Mouse (Mus musculus) liver, embryonic 15.5 days (tissue): ENCODE results near the gene Slc39a2. TPM values are rescaled to one million over a fixed set of nuclear protein-coding genes. Genes with fewer than 3 reads are reported as not detected.
A peak's percentile ranks its signal among the peaks of the same experiment; 100 is the strongest.

Experiments used
- ATAC-seq: fragments of 200-750 bp; cut with Nextera tagmentation; 2 replicates; pipeline ENCODE4 v1.8.0; 2017; ENCODE audit warnings: moderate number of reproducible peaks, mild to moderate bottlenecking, moderate library complexity; ENCODE audit not compliant: insufficient read depth
- H3K27ac ChIP-seq: fragments of 300-500 bp; sonication (generic); replicated peaks from 2 replicates; pipeline ENCODE4 v1.5.1; 2015; ENCODE audit warnings: mild to moderate bottlenecking, inconsistent platforms
- H3K27me3 ChIP-seq: fragments of 300-500 bp; sonication (generic); 2 replicates; pipeline ENCODE4 v1.6.1; 2015; ENCODE audit warnings: mild to moderate bottlenecking, inconsistent platforms
- H3K36me3 ChIP-seq: fragments of 300-500 bp; sonication (generic); replicated peaks from 2 replicates; pipeline ENCODE4 v1.6.1; 2015; ENCODE audit warnings: moderate library complexity, mild to moderate bottlenecking, inconsistent platforms
- H3K4me1 ChIP-seq: fragments of 300-500 bp; sonication (generic); replicated peaks from 2 replicates; pipeline ENCODE4 v1.6.1; 2015; ENCODE audit warnings: inconsistent platforms
- H3K4me2 ChIP-seq: fragments of 300-500 bp; sonication (generic); 2 replicates; pipeline ENCODE4 v1.6.1; 2015; ENCODE audit warnings: moderate library complexity, mild to moderate bottlenecking, inconsistent platforms
- H3K4me3 ChIP-seq: fragments of 300-500 bp; sonication (generic); replicated peaks from 2 replicates; pipeline ENCODE4 v1.5.1; 2015; ENCODE audit warnings: mild to moderate bottlenecking, inconsistent platforms
- H3K9ac ChIP-seq: fragments of 300-500 bp; sonication (generic); 2 replicates; pipeline ENCODE4 v1.6.1; 2015; ENCODE audit warnings: moderate library complexity, mild to moderate bottlenecking, inconsistent platforms
- H3K9me3 ChIP-seq: fragments of 300-500 bp; sonication (generic); replicated peaks from 2 replicates; pipeline ENCODE4 v1.6.1; 2016; ENCODE audit warnings: inconsistent platforms
- WGBS: fragments of 180-500 bp; shearing (Covaris S2); methylation state at CpG from one replicate; pipeline ENCODE4 v1.1.7; 2015; ENCODE audit warnings: mixed read lengths; ENCODE audit not compliant: insufficient replicate concordance; 5-methylcytosine and 5-hydroxymethylcytosine counted together
- polyA plus RNA-seq: library from polyadenylated mRNA; unstranded; fragments of >200 nt; fragmentation: Nextera tagmentation; extraction: Ambion mirVana; gene quantifications from 2 replicates; pipeline ENCODE4 v1.2.1, GENCODE M21; 2015

The Slc39a2 gene
- polyA plus RNA-seq, 1 experiment from 2014 or later: 0.09 TPM

DNA sequence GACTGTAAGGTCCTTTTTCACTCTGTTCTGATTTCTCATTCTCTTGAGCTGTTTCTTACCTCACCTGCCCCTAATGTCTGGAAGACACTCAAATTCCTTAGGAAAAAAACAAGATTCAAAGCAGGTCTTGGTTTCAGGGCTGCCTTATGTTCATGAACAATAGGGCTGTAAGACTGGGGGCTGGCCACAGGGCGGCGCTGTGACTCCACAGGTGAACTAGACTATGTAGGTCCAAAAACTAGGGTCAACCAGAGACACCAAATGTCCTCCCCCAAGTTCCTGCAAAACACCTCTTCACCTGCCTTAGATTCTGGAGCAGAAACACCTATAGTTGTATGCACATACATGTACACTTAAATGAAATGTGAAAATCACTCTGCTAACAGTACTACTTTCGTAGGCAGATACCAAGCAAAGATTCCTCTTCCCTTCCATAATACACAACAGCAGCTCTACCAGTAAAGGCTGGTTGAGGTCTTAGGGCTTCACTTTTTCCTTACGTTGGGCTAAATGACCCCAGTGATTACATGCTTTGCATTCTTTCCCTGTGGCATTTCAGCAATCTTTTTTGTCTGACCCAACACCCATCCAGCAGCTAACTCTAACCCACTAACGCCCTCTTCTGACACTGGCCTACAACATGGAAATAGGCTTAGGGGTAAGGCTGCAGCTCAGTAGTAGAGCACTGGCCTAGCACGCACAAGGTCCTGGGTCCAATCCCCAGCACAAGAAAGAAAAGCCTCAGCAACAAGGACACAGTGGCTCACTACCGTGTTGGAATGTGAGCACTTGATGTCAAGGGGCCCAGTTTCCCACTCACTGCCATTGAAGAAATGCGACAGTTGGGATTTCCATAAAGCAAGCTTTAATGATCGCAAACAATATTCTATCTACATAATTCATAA, 10.4 kb downstream of the Slc39a2 start:
- H3K9ac ChIP-seq: no peak overlapping the region
- no peaks in the 10 kb centered on the region for H3K9me3 ChIP-seq
- no peak overlapping the region for H3K27ac ChIP-seq
- peaks cover 26% of the 10 kb centered on the region for H3K4me1 ChIP-seq
- 52% methylated on average over 9 of the region's 9 CpGs for WGBS
- H3K36me3 ChIP-seq: 0 out of 2 replicates have a peak, but pooled peaks cover 5% of the 10 kb centered on the region
- no peak overlapping the region for H3K4me3 ChIP-seq
- H3K4me2 ChIP-seq: no peak overlapping the region
- no peak for ATAC-seq
- no peaks in the 10 kb centered on the region for H3K27me3 ChIP-seq

DNA sequence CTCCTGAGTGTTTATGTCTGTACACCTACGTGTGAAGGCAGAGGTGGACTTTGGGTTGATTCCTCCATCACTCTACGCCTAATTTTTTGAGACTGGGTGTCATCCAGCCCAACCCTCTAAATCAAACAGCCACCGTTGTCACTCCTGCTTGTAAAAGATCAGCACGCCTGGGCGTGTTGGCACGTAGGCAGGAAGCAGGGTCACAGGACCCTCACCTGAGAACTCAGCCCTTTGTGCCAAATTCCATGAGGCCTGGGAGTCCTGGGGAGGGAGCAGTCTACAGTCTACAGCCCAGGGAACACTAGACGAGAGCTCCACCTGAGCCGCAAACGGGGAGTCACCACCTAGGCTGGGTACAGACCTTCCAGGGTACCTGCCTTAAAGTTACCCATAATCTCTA, 11.1 kb downstream of the Slc39a2 start:
- no peaks in the 10 kb centered on the region for H3K27me3 ChIP-seq
- no peak overlapping the region for H3K9ac ChIP-seq
- H3K36me3 ChIP-seq: 0 out of 2 replicates have a peak, but pooled peaks cover 8% of the 10 kb centered on the region
- no peak for ATAC-seq
- peaks cover 31% of the 10 kb centered on the region for H3K4me1 ChIP-seq
- H3K9me3 ChIP-seq: no peaks in the 10 kb centered on the region
- no peak overlapping the region for H3K4me3 ChIP-seq
- 73% methylated on average over 9 of the region's 9 CpGs for WGBS
- H3K27ac ChIP-seq: no peak overlapping the region
- no peak overlapping the region for H3K4me2 ChIP-seq

GRCm38 (mm10) chr14:51904706-51905105, 12.0 kb downstream of the Slc39a2 start:
- Histone ChIP-seq H3K27ac (no peak overlapping the region), H3K4me2 (no peak overlapping the region), H3K4me1 (peaks cover 31% of the 10 kb centered on the region), H3K36me3 (0 out of 2 replicates have a peak, but pooled peaks cover 8% of the 10 kb centered on the region), H3K9ac (no peak overlapping the region), H3K9me3 (no peaks in the 10 kb centered on the region), H3K27me3 (no peaks in the 10 kb centered on the region), H3K4me3 (no peak overlapping the region)
- 52% methylated on average over 7 of the region's 7 CpGs for WGBS
- ATAC-seq: no peak

DNA sequence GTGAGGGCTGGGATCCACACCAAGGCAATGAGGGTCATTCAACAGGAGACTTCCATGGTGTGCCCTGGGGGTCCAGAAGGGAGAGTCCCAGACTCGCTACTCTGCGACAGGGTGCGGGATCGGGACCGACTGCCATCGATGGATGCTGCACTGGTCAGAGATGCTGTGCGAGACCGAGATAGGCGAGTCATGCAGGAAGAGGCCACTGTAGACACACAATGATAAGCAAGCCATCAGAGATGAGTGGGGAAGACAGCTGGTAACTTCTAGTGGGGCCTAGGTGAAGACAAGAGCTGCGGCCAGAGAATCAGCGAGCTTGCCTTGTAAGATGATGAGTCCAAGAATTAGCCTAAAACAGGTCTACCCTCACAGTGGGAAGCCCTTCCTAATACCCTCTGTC, 13.4 kb downstream of the Slc39a2 start:
- Histone ChIP-seq H3K4me2 (peak overlapping the region; percentile 30; the same call in 1 of the 2 replicates), H3K9me3 (no peaks in the 10 kb centered on the region), H3K36me3 (0 out of 2 replicates have a peak, but pooled peaks cover 8% of the 10 kb centered on the region), H3K4me1 (peaks cover 31% of the 10 kb centered on the region), H3K9ac (no peak overlapping the region), H3K27ac (no peak overlapping the region), H3K27me3 (peaks cover 3% of the 10 kb centered on the region; the same call in 1 of the 2 replicates), H3K4me3 (no peak overlapping the region)
- peak; percentile 62 for ATAC-seq
- WGBS: 20% methylated on average over 11 of the region's 11 CpGs

DNA sequence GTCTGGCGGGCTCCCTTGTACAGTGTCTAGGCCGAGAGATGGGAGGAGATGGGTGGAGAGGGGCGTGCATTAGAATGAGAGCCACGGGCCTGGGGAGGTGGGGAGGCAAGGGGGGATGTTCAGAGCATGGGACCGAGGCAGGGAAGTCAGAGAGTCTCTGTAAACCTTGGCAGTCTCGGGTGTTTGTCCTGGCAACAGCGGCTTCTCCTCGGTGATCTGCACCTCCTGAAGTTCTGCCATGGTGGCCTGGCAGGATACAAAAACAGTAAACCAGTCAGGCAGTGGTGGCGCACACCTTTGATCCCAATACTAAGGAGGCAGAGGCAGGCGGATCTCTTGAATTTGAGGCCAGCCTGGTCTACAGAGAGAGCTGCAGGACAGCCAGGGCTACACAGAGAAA, 18.6 kb downstream of the Slc39a2 start:
- Histone ChIP-seq H3K4me1 (peaks cover 47% of the 10 kb centered on the region), H3K9me3 (no peaks in the 10 kb centered on the region), H3K36me3 (0 out of 2 replicates have a peak, but pooled peaks cover 6% of the 10 kb centered on the region), H3K4me2 (peak overlapping the region; percentile 85; the same call in 1 of the 2 replicates), H3K27ac (no peak overlapping the region), H3K9ac (no peak overlapping the region), H3K27me3 (peaks cover 49% of the 10 kb centered on the region), H3K4me3 (no peak overlapping the region)
- 75% methylated on average over 10 of the region's 10 CpGs for WGBS
- ATAC-seq: no peak

GRCm38 (mm10) chr14:51912391-51913061, 19.8 kb downstream of the Slc39a2 start:
- Histone ChIP-seq H3K4me3 (peak overlapping the region; percentile 55), H3K27me3 (peaks cover 54% of the 10 kb centered on the region), H3K27ac (peak overlapping the region; percentile 39), H3K9me3 (no peaks in the 10 kb centered on the region), H3K9ac (peak overlapping the region; percentile 14), H3K4me2 (peak overlapping the region; percentile 85), H3K36me3 (0 out of 2 replicates have a peak, but pooled peaks cover 5% of the 10 kb centered on the region), H3K4me1 (peaks cover 35% of the 10 kb centered on the region)
- ATAC-seq: peak; percentile 25
- 14% methylated on average over 14 of the region's 14 CpGs for WGBS

- H3K27me3 ChIP-seq: peaks cover 58% of the 10 kb centered on the region
- peak overlapping the region; percentile 39; the same call in 1 of the 2 replicates for H3K27ac ChIP-seq
- H3K9me3 ChIP-seq: no peaks in the 10 kb centered on the region
- H3K36me3 ChIP-seq: 0 out of 2 replicates have a peak, but pooled peaks cover under 1% of the 10 kb centered on the region
- H3K4me2 ChIP-seq: peak overlapping the region; percentile 85
- H3K9ac ChIP-seq: peak overlapping the region; percentile 14
- under 1% methylated on average over 56 of the region's 58 CpGs for WGBS
- peak; percentile 82 for ATAC-seq
- peak overlapping the region; percentile 55 for H3K4me3 ChIP-seq
- peaks cover 27% of the 10 kb centered on the region for H3K4me1 ChIP-seq
Observed at GRCm38 (mm10) chr14:51913062-51913959, 20.6 kb downstream of the Slc39a2 start.

DNA sequence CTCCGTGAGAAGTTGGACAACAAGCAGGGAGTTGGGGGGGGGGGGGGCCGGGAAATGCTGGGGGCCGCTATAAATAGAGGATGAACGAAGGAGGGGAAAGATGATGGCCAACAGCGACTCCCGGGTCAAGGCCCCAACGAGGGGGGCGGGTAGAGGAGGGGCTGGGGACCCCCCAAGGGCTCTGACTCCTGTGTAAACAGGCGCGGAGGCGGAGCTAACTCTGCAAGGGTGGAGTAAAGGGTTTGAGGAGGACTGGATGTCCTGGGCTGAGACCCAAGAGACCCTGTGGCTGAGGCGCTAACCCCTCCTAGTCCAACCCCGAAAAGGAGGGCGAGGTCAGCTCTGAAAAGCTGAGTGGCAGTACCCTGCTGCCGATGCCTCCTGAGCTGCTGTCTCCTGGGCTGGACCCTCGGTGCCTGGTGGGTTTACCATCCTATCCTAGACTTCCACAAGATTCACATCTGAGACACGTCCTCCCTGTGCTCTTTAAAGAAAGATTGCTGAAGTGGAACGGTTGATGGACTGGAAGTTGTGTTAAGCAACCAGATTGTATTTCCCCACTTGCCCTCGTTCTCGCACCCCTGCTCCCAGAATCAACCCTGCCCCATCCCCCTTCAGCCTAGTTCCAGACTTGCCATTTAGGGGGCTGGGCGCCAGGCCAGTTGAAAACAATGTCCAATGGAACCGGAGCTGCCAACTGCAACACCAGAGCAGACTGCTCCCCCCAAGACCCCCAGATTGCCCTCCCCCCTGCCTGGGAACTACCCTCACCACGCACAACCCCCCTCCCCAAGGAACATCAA, 21.5 kb downstream of the Slc39a2 start, which contains the start of gene Ndrg2:
Gene Ndrg2, minus strand, starts transcription at position 199 of the 803 bp plus-strand sequence.
- Histone ChIP-seq H3K27ac (peak within 1 kb of the TSS; percentile 39; the same call in 1 of the 2 replicates), H3K4me3 (peak within 1 kb of the TSS; percentile 55), H3K36me3 (no peaks in the 10 kb centered on the region), H3K4me2 (peak within 1 kb of the TSS; percentile 85), H3K4me1 (peaks cover 24% of the 10 kb centered on the region), H3K9me3 (no peaks in the 10 kb centered on the region), H3K27me3 (peaks cover 58% of the 10 kb centered on the region), H3K9ac (peak within 1 kb of the TSS; percentile 14)
- 6% methylated on average over 23 of the region's 23 CpGs for WGBS
- ATAC-seq: no peak

DNA sequence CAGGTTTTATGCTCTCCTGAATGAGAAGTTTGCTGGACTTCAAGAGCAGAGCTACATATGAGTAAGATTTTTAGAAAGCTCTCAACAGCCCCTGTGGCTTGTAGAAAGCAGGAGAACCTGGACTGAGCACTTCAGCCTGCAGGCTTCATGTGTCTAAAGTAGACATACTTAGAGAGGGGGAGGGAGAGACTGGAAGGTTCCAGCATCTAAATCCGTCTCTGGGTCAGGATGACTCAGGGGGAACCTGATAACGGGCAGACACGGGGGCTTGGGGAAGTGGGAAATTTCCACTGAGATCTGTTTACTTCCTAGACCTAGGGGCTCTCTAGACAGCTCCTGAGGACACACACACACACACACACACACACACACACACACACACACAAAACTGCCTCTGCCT, 22.3 kb downstream of the Slc39a2 start:
- H3K27me3 ChIP-seq: peaks cover 58% of the 10 kb centered on the region
- H3K27ac ChIP-seq: no peak overlapping the region
- H3K4me1 ChIP-seq: peaks cover 24% of the 10 kb centered on the region
- no peaks in the 10 kb centered on the region for H3K36me3 ChIP-seq
- no peak overlapping the region for H3K4me2 ChIP-seq
- no peak for ATAC-seq
- no peak overlapping the region for H3K4me3 ChIP-seq
- H3K9ac ChIP-seq: no peak overlapping the region
- 5% methylated on average over 3 of the region's 3 CpGs for WGBS
- no peaks in the 10 kb centered on the region for H3K9me3 ChIP-seq

DNA sequence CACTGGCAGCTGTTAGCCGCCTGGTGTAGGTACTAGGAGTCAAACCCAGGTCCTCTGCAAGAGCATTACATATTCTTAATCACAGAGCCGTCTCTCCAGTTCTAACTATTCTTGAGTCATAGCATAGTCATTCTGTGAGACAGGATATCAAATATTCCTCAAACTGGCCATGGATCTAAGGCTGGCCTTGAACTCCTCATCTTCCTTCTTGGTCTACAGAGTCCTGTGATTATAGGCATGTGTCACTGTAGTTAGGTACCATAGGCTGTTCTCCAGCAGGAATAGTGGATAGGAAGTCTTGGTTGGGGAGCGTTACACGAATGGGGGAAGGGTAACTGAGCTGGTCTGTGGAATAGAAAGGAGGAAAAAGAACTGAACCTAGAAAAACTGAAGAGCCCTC, 23.9 kb downstream of the Slc39a2 start:
- 56% methylated on average over 4 of the region's 4 CpGs for WGBS
- Histone ChIP-seq H3K27ac (no peak overlapping the region), H3K27me3 (peaks cover 51% of the 10 kb centered on the region), H3K9ac (no peak overlapping the region), H3K4me1 (peaks cover 24% of the 10 kb centered on the region), H3K4me3 (no peak overlapping the region), H3K36me3 (no peaks in the 10 kb centered on the region), H3K9me3 (no peaks in the 10 kb centered on the region), H3K4me2 (no peak overlapping the region)
- ATAC-seq: no peak
